Mouse (Mus musculus): Measurements from ENCODE around the gene Ccl7. TPM values are rescaled to one million over a fixed set of nuclear protein-coding genes. Genes with fewer than 3 reads are reported as not detected.

Ccl7 gene
- under 1 TPM; 0.88 to 0.96 TPM for polyA plus RNA-seq (2017; shearing (Covaris generic))

GRCm38 (mm10) chr11:82045471-82045870 lies at the start of gene Ccl7:
Gene Ccl7, plus strand, starts transcription at chr11:82045712.

DNA sequence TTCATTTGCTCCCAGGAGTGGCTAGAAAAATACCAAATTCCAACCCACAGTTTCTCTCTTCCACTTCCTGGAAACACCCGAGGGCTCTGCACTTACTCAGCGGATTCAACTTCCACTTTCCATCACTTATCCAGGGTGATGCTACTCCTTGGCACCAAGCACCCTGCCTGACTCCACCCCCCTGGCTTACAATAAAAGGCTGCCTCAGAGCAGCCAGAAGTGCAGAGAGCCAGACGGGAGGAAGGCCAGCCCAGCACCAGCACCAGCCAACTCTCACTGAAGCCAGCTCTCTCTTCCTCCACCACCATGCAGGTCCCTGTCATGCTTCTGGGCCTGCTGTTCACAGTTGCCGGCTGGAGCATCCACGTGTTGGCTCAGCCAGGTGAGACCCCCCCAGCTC lies 10.2 kb upstream of the Ccl7 start, which contains the start of gene Ccl2:
TSS of gene Ccl2 (plus strand) at position 216 of the 400 bp plus-strand sequence.

DNA sequence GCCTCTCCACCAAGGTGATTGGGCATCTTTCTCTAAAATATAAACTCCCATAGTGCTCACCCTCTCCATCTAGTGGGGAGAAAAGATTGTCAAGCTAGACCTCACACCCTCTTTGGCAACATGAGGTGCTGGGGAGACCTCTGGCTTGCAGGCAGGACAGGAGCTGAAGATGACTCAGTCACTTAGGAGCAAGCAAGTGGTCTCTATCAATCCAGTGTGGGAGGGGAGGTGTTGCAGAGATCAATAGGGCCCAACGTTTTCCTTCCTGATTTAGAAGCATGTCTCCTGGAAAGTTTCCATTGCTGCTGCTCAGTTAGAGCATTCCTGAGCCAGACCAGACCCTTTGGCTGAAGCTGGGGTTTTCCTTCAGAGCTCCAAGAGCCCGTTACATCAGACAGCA lies 7.0 kb upstream of the Ccl7 start, which contains the start of gene Gm17268:
TSS of gene Gm17268 (minus strand) at position 28 of the 400 bp plus-strand sequence.

DNA sequence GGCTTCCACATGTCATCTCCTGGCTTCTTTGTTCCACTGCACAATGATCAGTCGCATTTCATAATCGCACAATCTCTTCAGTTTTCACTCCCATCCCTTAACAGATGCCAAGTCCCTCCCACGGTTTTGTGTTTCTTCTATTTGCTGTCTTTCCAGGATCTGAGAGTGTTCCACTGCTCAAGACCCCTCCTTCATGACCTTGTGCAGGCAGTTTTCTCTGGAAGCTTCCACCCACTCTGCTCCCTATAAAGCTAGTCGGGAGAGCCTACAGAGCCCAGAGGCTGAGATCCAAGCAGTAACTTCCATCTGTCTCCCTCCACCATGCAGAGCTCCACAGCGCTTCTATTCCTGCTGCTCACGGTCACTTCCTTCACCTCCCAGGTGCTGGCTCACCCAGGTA lies 12.1 kb downstream of the Ccl7 start, which contains the start of gene Ccl11:
TSS of gene Ccl11 (plus strand) at position 178 of the 400 bp plus-strand sequence.

Other genes with a start within 250 kb of the Ccl7 start
- under 1 TPM; 0.08 to 0.16 TPM for gene 5530401A14Rik, start 185.0 kb upstream of the Ccl7 start, polyA plus RNA-seq (2017; shearing (Covaris generic))
- gene Asic2, start 77.3 kb upstream of the Ccl7 start, polyA plus RNA-seq (2017; shearing (Covaris generic)), result not detected
- gene Ccl2, start 10.1 kb upstream of the Ccl7 start, polyA plus RNA-seq (2017; shearing (Covaris generic)), result under 1 TPM in 1 of 2 experiments, not detected in 1; 0.42 TPM
- gene Gm17268, start 7.2 kb upstream of the Ccl7 start, polyA plus RNA-seq (2017; shearing (Covaris generic)), result not detected
- gene Ccl11, start 12.1 kb downstream of the Ccl7 start, polyA plus RNA-seq (2017; shearing (Covaris generic)), result not detected
- gene Ccl12, start 56.1 kb downstream of the Ccl7 start, polyA plus RNA-seq (2017; shearing (Covaris generic)), result 1 to 10 TPM in 1 of 2 experiments, not detected in 1; 3.9 TPM
- gene Ccl8, start 69.5 kb downstream of the Ccl7 start, polyA plus RNA-seq (2017; shearing (Covaris generic)), result 100 to 1,000 TPM in 1 of 2 experiments, 1 to 10 TPM in 1; 1.4 to 209 TPM

Data from activated CD4-positive, CD25-positive, alpha-beta regulatory T cell (primary cell).